Mouse (Mus musculus): ENCODE measurements around the gene Ppp1r27.
"Not testable (repeated sequence)": the region's sequence is repeated elsewhere in the genome, so short reads cannot be mapped to it uniquely, and the experiment has no call there.

Gene Ppp1r27

GRCm38 (mm10) chr11:120550810-120551440, at the start of gene Ppp1r27:
Ppp1r27 (minus strand) TSS chr11:120551132.
- DNase-seq (ENCODE audit: low spot score), result no peak

- DNase-seq (ENCODE audit: low spot score), result no peak
Observed at GRCm38 (mm10) chr11:120600716-120601115, 49.8 kb upstream of the Ppp1r27 start.

GRCm38 (mm10) chr11:120598990-120599549, 48.1 kb upstream of the Ppp1r27 start:
- no peak for DNase-seq (ENCODE audit: low spot score)

GRCm38 (mm10) chr11:120598283-120598989, 47.5 kb upstream of the Ppp1r27 start, which contains the start of the genes Alyref and Anapc11:
Alyref (minus strand) TSS chr11:120598365.
Anapc11 (plus strand) TSS chr11:120598421.
- DNase-seq (ENCODE audit: low spot score), result peak; percentile 95

- DNase-seq (ENCODE audit: low spot score), result peak; percentile 53
Observed at GRCm38 (mm10) chr11:120597240-120598235, 46.6 kb upstream of the Ppp1r27 start.

- DNase-seq (ENCODE audit: low spot score), result no peak
Observed at GRCm38 (mm10) chr11:120588531-120588930, 37.6 kb upstream of the Ppp1r27 start.

GRCm38 (mm10) chr11:120583937-120584336, 33.0 kb upstream of the Ppp1r27 start:
- no peak for DNase-seq (ENCODE audit: low spot score)

GRCm38 (mm10) chr11:120582982-120583293, 32.0 kb upstream of the Ppp1r27 start:
- DNase-seq (ENCODE audit: low spot score), result not testable (repeated sequence)

GRCm38 (mm10) chr11:120582268-120582981, 31.5 kb upstream of the Ppp1r27 start:
- no peak for DNase-seq (ENCODE audit: low spot score)

- DNase-seq (ENCODE audit: low spot score), result peak; percentile 92
Observed at GRCm38 (mm10) chr11:120581490-120582267, 30.7 kb upstream of the Ppp1r27 start, which contains the start of gene Arhgdia. Arhgdia (minus strand) TSS chr11:120581624.

GRCm38 (mm10) chr11:120580871-120581331, 30.0 kb upstream of the Ppp1r27 start:
- no peak for DNase-seq (ENCODE audit: low spot score)

GRCm38 (mm10) chr11:120580190-120580589, 29.3 kb upstream of the Ppp1r27 start:
- DNase-seq (ENCODE audit: low spot score), result no peak

GRCm38 (mm10) chr11:120579316-120580107, 28.6 kb upstream of the Ppp1r27 start:
- peak; percentile 82 for DNase-seq (ENCODE audit: low spot score)

- no peak for DNase-seq (ENCODE audit: low spot score)
Observed at GRCm38 (mm10) chr11:120578694-120579243, 27.8 kb upstream of the Ppp1r27 start.

GRCm38 (mm10) chr11:120578024-120578693, 27.2 kb upstream of the Ppp1r27 start:
- DNase-seq (ENCODE audit: low spot score), result no peak

GRCm38 (mm10) chr11:120577211-120578023, 26.5 kb upstream of the Ppp1r27 start:
- DNase-seq (ENCODE audit: low spot score), result peak; percentile 60

GRCm38 (mm10) chr11:120576365-120576981, 25.5 kb upstream of the Ppp1r27 start:
- DNase-seq (ENCODE audit: low spot score), result no peak
